Mouse (Mus musculus): ENCODE data around the gene Nudt12. TPM values are rescaled to one million over a fixed set of nuclear protein-coding genes. Genes with fewer than 3 reads are reported as not detected.
A peak's percentile ranks its signal among the peaks of the same experiment; 100 is the strongest.

The Nudt12 gene
- polyA plus RNA-seq, 1 experiment: 6.2 TPM

GRCm38 (mm10) chr17:58959905-58960304 lies 53.3 kb downstream of the Nudt12 start:
- TF ChIP-seq POLR2A (IDR thresholded peaks at IDR 0.05; ENCODE audit: insufficient read depth, low read length) (no peak), CTCF (IDR thresholded peaks at IDR 0.05; ENCODE audit: low read depth, low read length) (peak; percentile 69)

GRCm38 (mm10) chr17:58957055-58957454 lies 56.1 kb downstream of the Nudt12 start:
- TF ChIP-seq CTCF (IDR thresholded peaks at IDR 0.05; ENCODE audit: low read depth, low read length): no peak
- TF ChIP-seq POLR2A (IDR thresholded peaks at IDR 0.05; ENCODE audit: insufficient read depth, low read length): no peak
- no peak for TF ChIP-seq EP300 (IDR thresholded peaks at IDR 0.05; ENCODE audit: insufficient read depth, low read depth, low read length)
- no peaks in the 10 kb centered on the region for H3K27me3 ChIP-seq (ENCODE audit: control insufficient read depth, insufficient read depth, low read length, poor library complexity, severe bottlenecking)
- H3K9ac ChIP-seq (ENCODE audit: low read depth, poor library complexity, severe bottlenecking): no peak overlapping the region
- H3K4me3 ChIP-seq (ENCODE audit: low read depth, low read length): no peak overlapping the region
- H3K9me3 ChIP-seq (replicated peaks; ENCODE audit: control insufficient read depth, insufficient read depth, low read length, poor library complexity, severe bottlenecking): no peaks in the 10 kb centered on the region
- no peak overlapping the region for H3K27ac ChIP-seq (ENCODE audit: insufficient read depth, low read length)
- no peaks in the 10 kb centered on the region for H3K36me3 ChIP-seq (ENCODE audit: control insufficient read depth, insufficient read depth, low read length, poor library complexity, severe bottlenecking)
- no peaks in the 10 kb centered on the region for H3K4me1 ChIP-seq (ENCODE audit: control insufficient read depth, insufficient read depth, low read length)

More at GRCm38 (mm10) chr17:58959905-58960304, 53.3 kb downstream of the Nudt12 start:
- Histone ChIP-seq H3K4me3 (ENCODE audit: low read depth, low read length) (no peak overlapping the region), H3K9me3 (replicated peaks; ENCODE audit: control insufficient read depth, insufficient read depth, low read length, poor library complexity, severe bottlenecking) (no peaks in the 10 kb centered on the region), H3K27me3 (ENCODE audit: control insufficient read depth, insufficient read depth, low read length, poor library complexity, severe bottlenecking) (no peaks in the 10 kb centered on the region), H3K27ac (ENCODE audit: insufficient read depth, low read length) (no peak overlapping the region), H3K4me1 (ENCODE audit: control insufficient read depth, insufficient read depth, low read length) (no peaks in the 10 kb centered on the region), H3K9ac (ENCODE audit: low read depth, poor library complexity, severe bottlenecking) (no peak overlapping the region), H3K36me3 (ENCODE audit: control insufficient read depth, insufficient read depth, low read length, poor library complexity, severe bottlenecking) (no peaks in the 10 kb centered on the region)

Other genes with a start within 250 kb of the Nudt12 start
- gene Pdzph1, start 22.0 kb downstream of the Nudt12 start, polyA plus RNA-seq (2011; ENCODE audit: insufficient read depth, insufficient read length, low read depth, missing spikeins): not detected in 2 replicates

Measured in ES-Bruce4 (cell line).